Mouse (Mus musculus) adrenal gland, postnatal 4 days (tissue): Measurements from ENCODE around the gene Gm27021. TPM values are rescaled to one million over a fixed set of nuclear protein-coding genes. Genes with fewer than 3 reads are reported as not detected.
"Not testable (repeated sequence)": the region's sequence is repeated elsewhere in the genome, so short reads cannot be mapped to it uniquely, and the experiment has no call there.

Experiments
- DNase-seq, 2 experiments: peaks; one replicate each; pipeline ENCODE4 v3.0.0; 2021 to 2022; ENCODE audit warnings: low spot score in 2 of 2, mixed read lengths in 2 of 2
- total RNA-seq, 2 experiments: library from RNA; stranded (reverse); gene quantifications; 2 replicates each; pipeline ENCODE4 v1.2.3; 2021

Gm27021 gene
- total RNA-seq, 2 experiments from 2014 or later, result 0.56 TPM; not detected in 1

DNA sequence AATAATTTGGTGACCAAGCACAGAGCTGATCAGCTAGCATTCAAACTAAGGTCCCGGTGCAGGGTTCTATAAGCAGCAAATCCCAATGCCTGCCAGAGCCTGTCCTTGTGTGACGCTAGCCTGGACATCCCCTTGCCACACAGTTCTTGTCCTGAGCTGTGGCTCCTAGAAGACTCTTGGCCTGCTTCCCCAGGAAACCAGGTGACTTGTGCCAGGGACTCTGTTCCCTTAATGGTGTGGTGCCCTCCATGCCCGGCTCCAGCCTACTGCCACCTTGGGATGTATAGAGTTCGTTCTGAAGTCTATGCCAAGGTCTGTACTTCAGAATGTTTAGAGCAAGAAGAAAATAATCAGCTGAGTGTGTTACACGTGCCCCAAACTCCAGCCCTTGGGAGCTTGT, 18.7 kb upstream of the Gm27021 start:
- no peak for DNase-seq

DNA sequence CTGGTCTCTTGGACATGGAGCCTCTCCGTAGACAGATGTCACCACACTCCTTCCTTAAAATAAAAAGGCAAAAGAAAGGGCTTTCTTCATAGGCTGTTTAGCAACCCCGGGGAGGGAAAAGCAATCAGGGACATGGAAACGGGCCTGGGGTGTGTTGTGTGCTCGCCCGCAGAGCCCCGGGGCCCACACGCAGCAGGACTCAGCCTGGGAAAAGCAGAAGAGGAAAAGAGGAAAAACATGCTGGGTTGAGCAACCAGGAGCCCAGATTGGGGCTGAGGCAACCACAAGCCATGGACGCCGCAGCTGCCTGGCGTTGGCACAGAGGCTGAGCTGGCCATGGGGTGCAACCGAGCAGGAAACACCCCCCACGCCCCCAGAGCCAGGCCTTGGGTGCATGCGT, 18.2 kb upstream of the Gm27021 start:
- DNase-seq, result no peak

DNA sequence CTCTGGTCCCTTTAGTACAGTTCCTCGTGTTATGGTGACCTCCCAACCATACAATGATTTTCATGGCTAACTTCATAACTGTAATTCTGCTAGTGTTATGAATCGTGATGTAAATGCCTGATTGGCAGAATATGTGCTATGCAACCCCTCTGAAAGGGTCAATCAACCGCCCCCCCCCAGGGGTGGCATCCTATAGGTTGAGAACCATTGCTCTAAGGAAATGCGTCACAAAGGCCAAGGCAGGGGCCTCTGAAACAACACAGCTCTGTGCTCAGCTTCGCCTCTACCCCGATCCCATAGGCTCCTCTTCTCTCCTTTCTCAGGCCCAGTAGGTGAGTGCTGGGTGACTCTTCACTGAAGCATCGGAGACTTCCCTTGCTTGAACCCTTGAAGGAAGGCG, 17.7 kb upstream of the Gm27021 start:
- no peak for DNase-seq

DNA sequence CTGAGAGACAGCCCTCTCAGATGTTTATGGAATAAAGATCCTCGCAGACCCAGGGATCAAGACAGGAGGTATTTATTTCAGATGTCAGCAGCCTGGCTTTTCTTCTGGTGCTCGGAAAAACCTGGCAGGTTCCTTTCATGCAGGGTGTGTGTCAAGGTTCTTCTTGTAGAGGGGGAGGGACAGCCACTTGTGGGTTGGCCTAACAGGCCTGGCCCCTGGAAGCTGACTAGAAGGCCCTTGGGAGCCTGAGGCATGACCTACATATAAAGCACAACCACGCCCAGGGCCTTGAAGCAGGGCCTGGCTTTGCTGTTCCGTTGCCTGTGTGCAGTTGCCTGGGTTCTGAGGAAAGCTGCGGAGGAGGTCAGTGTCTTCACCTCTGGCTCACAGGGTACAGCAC, 17.2 kb upstream of the Gm27021 start:
- DNase-seq, result peak in 1 of 2 experiments; percentile 50

DNA sequence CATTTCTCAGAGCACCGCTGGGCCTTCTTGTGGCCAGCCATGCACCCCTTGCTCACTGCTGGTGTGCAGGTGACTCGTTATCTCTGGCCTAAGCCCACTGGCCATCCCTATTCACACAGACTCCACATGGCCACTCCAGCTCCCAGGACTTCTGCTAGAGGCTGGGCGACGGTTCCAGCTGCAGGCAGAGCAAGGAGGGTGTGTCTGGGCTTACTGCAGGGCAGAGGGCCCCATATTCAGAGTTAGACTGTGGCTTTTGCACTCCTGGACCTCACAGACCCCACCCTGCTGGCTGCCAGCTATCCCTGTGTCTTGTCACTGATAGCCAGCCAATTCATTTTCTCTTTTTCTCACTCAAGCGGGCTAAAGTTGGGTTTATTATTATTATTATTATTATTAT, 16.2 kb upstream of the Gm27021 start:
- no peak for DNase-seq

DNA sequence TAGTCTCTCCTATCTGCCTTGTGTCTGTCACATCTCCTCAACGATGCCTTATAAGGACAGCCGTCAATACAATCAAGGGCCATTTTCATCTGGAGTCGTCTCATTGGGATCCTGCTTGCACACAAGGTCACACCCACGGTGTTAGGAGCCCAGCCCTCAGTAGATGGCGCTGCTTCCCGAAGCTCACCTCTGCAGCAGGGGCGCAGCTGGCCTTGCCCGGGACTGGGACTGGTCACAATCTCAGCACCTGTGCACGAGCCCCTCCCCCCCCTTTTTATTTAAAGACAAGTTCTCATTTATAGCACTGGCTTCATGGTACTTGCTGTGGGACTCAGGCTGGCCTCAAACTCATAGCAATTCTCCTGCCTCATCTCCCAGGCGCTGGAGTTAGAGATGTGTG, 15.7 kb upstream of the Gm27021 start:
- DNase-seq, result peak; percentile 43 to 53

DNA sequence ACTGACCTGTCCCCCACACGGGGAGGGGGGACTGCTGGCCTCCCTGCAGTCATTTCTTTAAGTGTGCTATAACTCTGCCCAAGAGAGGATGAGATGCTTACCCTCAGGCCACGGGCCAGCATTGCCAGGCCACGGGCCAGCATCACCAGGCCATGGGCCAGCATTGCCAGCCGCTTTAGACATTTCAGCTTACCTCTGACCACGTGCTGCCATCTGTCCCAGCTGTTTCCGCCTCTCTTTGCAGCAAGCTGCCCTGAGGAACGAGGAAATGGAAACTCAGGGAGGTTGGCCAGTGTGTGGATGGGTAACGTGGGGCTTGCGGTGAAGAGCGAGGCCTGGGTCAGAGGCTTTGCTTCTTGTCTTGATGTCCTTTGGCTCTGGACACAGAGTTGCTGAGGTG, 13.2 kb upstream of the Gm27021 start:
- no peak for DNase-seq

DNA sequence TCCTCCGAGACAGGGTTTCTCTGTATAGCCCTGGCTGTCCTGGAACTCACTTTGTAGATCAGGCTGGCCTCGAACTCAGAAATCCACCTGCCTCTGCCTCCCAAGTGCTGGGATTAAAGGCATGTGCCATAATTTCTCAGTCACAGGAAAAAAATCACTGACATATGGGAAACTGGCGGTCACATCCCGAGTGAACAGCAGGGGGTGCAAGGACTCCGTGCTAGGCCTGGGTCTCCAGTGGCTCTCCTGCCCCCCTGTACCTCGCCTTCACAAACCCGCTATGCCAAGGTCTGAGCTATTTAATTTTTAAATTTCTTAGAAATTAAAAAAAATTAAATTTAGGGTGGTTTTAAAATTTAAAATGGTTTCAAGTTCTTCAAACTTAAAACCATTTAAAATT, 12.5 kb upstream of the Gm27021 start:
- DNase-seq, result not testable (repeated sequence)

DNA sequence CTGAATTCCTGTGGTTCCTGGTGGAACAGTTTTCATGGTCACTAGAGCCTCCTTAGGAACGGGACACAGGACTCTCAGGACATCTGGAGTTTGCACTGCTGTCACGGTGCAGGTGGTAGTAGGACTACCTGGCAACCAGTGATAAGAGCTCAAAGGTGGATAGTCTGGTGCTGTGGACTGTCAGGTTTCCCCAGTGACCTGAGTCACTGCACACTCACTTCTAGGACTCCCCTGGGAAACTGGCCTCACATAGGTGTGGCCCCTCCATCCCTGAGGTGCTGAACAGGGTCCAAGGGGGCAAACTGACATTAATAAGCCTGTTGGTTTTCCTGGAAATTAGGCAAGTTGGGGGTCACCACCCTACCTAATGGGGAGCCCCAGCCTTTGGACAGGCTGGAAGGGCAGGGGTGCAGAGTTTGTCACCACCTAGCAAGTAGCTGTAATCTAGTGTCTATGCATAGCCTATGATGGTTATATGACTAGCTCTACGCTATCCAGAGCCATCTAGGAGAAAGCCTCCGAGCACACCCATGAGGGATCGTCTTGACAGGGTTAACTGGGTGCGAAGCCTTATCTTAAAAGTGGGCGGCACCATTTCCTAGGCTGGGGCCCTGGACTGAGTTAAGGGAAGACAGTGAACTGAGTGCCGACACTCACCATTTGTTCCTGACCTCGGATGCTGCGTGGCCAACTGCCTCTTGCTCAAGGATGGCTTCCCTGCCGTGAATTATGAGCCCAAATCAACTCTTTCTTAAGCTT, 11.9 kb upstream of the Gm27021 start:
- DNase-seq, result no peak

DNA sequence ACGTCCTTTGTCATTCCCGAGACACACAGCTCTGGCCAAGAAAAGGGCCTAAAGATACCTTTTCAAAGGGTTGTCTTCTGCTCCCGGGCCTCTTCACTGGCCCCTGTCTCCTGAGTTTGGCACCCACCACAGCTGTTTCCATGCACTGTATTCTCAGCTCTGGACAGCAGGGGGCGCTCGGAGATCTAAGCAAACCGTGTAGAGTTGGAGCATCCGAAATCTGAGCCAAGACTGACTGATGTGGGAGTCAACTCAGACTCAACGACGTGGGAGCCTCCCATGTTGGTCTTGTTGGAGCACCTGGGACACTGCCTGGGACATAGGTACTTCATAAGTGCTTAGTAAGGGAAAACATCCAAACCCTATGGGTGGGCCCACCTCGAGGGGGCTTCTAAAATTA, 10.6 kb upstream of the Gm27021 start:
- DNase-seq, result peak; percentile 64 to 81

DNA sequence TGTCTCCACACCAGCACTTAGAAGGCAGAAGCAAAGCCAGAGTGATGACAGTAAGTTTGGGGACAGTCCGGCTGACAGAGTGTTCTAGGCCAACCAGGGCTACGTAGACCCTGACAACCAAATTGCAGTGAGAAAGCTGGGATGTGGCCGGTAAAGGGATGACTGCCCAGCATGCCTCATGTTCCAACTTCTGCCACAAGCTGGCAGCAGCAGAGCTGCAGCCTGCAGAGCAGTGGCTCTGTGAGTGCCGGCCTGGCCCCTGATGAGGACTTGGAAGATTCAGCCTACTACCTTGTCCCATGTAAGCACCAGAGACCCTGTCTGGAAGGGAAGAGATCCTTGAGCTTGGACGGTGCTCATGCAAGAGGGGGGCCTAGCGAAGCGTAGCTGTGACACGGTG, 7.8 kb upstream of the Gm27021 start:
- DNase-seq, result no peak

DNA sequence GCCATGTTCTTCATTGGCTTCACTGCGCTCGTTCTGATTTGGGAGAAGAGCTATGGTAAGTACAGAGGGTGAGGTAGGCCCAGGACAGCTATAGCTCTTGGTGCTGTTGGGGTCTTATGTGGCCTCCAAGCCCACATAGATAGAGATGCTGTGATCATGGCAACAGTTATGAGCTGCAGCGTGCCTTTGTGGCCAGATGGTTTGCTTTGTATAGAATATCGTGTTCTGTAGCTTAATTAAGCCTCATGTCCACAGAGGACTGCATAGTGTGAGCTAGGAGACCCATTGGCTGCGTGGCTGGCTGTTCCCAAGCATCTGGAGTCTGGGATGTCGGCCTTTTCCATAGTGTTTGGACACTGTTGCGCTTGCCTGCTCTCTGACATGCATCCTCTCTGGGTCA, 5.4 kb upstream of the Gm27021 start:
- no peak for DNase-seq

DNA sequence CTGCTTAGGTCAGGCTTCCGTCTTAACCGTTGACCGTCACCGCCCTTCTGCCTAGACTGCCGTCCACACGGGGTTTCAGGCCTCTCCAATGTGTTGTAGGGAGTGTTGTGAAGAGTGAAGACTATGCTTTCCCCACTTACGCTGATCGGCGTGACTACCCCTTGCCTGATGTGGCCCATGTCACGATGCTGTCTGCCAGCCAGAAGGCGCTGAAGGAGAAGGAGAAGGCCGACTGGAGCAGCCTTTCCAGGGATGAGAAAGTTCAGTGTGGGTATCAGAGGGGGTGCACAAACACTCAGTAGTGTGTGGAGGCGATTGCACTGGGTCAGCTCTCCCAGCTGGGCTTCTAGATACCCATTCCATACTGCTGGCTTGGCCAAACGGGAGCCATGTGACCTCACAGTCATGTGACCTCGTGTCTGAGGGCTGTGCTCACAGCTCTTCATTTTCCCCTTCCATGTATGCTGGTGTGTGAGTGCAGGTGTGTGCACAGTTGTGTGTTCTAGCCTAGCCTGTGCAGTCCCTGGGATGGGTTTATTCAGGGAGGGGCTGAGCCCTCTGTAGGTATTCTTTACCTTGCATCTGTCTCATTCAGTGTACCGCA, 4.8 kb upstream of the Gm27021 start:
- no peak for DNase-seq

DNA sequence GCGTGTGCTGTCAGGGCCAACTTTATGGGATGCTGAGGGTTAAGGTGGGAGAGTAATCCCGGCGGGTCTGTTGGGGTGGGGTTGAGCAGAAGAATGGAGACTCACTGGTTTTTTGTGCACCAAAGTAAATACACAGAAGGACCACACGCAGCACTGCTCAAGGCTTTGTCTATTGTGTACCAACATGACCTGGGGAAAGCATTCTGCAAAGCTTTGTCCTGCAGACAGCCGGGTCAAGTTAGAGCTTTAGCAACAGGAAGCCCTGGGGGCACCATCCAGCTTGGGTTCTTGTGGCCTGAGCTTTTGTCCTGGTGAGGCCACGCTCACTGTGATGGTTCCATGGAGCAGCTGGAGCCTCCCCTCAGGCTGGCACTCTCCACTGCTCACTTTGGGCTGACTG, 3.9 kb upstream of the Gm27021 start:
- no peak for DNase-seq

DNA sequence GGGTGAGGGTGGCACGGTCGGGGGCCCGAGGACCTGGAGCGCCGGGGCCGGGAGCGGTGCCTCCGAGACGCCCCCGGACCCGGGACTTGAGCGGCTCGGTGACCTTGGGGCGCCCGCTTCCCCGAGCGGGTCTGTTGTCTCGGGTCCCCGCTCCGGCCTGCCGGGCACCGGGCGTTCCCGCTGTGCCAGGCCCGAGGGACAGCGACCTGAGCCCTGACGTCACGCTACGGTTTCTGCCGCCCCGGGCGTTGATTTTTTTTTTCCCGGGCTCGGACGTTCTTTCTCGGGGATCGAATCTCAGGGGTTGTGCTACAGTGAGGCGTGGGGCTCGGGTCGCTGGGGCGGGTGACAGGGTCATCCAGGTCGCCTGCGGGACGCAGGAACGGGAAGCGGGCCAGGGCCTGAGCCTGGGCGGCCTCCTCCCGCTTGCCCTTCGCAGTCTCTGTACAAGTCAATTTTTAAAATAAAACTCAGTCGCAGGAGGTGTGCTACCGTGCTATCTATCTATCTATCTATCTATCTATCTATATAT, 561 bp upstream of the Gm27021 start, which contains the start of gene Emc8:
Emc8 (minus strand) TSS at position 200 of the 532 bp plus-strand sequence.
- DNase-seq, result no peak

DNA sequence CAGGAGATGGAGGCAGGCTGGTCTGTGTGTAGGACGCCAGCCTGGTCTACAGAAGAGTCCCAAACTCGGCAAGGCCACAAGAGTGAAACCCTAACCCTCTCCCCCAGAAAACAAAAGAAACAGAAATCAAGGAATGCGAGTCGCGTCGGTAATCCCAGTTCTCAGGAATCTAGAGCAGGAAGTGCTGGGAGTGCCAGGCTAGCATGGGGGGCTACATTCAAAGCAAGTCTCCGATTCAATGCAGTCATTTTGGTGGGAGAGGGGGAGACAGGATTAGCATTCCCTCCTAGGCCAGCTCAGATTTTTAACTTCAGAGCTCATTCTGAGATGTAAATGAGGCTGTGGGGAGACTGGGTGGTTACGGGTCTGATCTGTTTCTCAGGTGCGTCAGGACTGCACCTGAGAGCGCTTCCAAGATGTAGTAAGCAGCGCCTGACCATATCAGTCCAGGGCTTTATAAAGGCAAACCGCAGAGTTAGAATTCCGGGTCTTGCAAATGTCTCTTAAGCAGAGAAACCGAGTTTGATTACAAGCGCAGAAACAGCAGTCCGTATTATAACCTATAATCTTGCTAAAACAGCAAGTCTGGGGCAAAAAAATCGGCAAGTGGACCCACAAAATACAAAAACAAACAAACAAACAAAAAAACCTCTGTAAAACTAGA, 940 bp downstream of the Gm27021 start:
- DNase-seq, result no peak

DNA sequence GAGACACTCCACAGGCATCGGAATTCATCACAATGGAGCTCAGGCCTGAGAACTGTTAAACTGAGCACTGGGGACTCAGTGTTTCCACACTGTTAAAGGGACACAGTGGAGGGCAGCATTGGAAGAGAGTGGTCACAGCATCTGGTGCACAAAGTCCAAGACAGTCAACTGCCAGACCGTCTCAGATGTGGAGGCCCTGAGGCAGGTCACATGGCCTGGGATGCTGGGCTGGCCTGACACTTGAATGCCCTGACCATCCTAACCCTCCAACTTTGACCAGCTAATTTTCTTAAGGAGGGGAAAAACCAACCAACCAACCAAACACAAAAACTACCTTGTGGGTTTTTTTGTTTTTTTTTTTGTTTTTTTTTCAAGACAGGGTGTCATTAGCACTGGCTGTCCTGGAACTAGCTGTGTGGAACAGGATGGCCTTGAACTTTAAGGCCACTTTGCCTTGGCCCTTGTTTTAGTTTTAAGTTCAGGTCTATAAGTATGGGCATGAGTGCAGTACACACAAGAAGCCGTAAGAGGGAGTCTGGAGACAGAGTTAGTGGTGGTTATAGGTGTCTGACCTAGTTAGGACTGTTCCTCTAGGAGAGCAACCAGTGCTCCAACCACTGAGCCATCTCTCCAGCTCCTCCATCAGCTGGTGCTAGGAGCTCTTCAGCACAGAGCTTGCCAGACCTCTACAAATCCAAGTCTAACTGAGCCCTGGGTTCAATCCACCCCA, 2.0 kb downstream of the Gm27021 start:
- DNase-seq, result no peak

DNA sequence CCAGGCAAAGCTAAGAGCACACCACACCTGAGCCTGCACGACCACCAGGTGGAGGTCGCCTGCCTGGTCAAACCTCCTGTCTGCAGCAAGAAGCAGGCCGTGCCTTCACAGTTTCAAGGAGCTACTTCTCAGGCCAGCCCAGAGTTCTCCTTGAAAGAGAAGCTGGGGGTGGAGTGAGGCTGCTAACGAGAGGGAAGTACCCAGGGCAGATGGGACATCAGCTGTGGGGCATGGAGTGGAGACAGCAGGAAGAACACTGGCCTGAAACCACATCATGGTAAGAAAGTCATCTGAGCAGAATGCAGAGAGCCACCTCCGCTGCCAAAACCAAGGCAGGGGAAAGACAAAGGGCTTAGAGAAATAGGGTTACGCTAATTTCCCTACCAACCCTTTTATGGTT, 3.3 kb downstream of the Gm27021 start:
- DNase-seq, result no peak

DNA sequence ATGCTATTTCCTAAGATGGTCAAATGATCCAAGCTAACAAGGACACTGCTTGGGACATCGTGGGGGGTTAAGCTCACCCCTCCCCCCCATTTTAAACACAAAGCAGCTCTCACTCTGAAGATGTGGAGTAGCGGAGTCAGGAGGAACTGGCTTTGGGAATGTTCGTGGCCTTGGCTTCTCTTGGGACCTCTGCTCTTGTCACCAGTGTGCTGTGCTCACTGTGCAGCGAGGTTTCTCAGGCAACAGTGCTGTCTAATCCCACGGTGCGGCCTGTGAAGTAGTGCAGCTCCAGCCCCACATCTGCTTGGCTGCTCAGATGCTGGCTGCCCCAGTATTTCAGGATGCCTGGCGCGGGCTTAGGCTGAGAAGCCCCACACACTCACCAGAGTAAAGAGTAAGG, 10.5 kb downstream of the Gm27021 start:
- DNase-seq, result no peak

DNA sequence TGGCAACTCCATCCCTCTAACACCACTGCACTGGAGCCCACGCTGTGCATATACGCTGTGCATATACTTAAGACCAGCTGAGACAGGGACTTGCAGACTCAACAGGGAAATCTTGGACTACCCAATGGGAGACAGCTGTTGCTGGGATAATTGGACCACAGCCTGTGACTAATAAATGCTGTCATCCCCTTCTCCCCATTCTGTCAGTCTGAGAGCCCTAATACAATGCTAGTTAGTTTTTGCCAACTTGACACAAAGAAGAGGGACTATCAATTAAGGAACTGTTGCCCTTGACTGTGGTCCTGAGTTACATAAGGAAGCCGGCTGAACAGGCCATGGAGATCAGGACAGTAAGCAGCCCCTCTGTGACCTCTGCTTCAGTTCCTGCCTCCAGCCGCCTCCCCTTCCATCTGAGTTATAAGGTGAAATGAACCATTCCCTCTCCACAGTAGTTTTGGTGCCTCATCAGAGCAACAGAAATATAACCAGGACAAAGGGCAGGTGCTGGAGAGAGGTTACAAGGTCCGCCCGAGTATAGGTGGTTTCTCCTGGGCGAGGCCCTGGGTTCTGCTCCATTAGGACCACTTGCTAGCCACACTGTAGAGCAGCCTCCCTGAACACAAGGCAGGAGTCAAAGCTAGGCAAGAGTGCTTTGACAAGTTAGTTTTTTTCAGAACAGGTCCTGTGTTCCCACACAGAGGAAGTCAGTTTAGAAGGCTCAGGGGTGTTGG, 11.4 kb downstream of the Gm27021 start:
- DNase-seq, result no peak

DNA sequence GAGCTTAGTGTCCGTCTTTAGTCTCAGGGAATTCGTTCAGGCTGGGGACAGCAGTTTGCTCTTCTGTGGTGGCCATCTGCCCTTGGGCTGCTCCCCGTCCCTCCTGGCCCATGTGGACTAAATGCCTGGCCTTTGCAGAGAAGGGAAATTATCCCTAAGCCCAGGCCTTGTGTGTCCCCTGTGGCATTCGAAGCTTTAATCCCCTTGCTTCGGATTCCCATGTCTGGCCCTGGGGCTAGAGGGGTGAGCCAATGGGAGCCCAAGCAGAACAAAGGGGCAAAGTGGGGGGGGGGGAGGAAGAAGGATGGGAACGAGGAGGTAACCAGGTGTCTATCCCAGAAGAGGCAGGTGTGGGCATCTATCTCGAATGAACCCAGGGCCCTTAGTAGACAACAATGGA, 20.3 kb downstream of the Gm27021 start, which contains the start of gene 1190005I06Rik:
1190005I06Rik (minus strand) TSS at position 101 of the 400 bp plus-strand sequence.
- DNase-seq, result no peak
